ENCODE assay signal across 9 mouse cellular contexts in genomic region chr9:67828182-67828581, GRCm38 (mm10). TPM values are rescaled to one million over a fixed set of nuclear protein-coding genes. Genes with fewer than 3 reads are reported as not detected.
DNase-seq lines count a peak whose midpoint lies in the region; ATAC-seq and TF ChIP-seq lines count a peak whose summit lies in the region.
"Had no signal": no experiment of that assay in that cellular context is flagged by ENCODE, and none has a peak within 500 bp of the region (broad histone marks: within the 10 kb centered on the region; RNA-seq: fewer than 3 reads in every experiment).

No protein-coding gene starts in this region.

- H3K9ac ChIP-seq in forebrain, embryonic 11.5 days (ENCODE audit: low read length) = no peak overlapping the region
- no peak overlapping the region for H3K9ac ChIP-seq in forebrain, embryonic 13.5 days
- no peak overlapping the region for H3K9ac ChIP-seq in midbrain, embryonic 14.5 days (replicated peaks; ENCODE audit: low read length)
- no peak overlapping the region for H3K9ac ChIP-seq in midbrain, embryonic 13.5 days (replicated peaks)
- H3K9ac ChIP-seq in liver, postnatal 0 days (replicated peaks) = no peak overlapping the region

- WGBS in forebrain, embryonic 11.5 days = 12% methylated on average over 3 of the region's 3 CpGs
- WGBS in forebrain, embryonic 13.5 days = 9% methylated on average over 3 of the region's 3 CpGs
- WGBS in midbrain, embryonic 14.5 days = 10% methylated on average over 3 of the region's 3 CpGs
- 9% methylated on average over 3 of the region's 3 CpGs for WGBS in midbrain, embryonic 13.5 days
- WGBS in liver, postnatal 0 days (ENCODE audit: insufficient replicate concordance) = 4% methylated on average over 3 of the region's 3 CpGs

- no peak for TF ChIP-seq EP300 in liver, postnatal 0 days (IDR thresholded peaks at IDR 0.05; ENCODE audit: low read depth)

- no peak overlapping the region for H3K4me3 ChIP-seq in forebrain, embryonic 11.5 days (ENCODE audit: low read depth, low read length)
- H3K4me3 ChIP-seq in forebrain, embryonic 13.5 days = no peak overlapping the region
- no peak overlapping the region for H3K4me3 ChIP-seq in midbrain, embryonic 14.5 days (replicated peaks; ENCODE audit: low read depth, low read length)
- H3K4me3 ChIP-seq in midbrain, embryonic 13.5 days (replicated peaks) = no peak overlapping the region
- H3K4me3 ChIP-seq in liver, postnatal 0 days (ENCODE audit: low read depth, low read length) = no peak overlapping the region

- ATAC-seq in forebrain, embryonic 11.5 days (replicated peaks; ENCODE audit: low FRiP score) = no peak
- no peak for ATAC-seq in forebrain, embryonic 13.5 days
- ATAC-seq in midbrain, embryonic 14.5 days (ENCODE audit: low FRiP score, low TSS enrichment) = no peak
- no peak for ATAC-seq in midbrain, embryonic 13.5 days
- no peak for ATAC-seq in liver, postnatal 0 days

- H3K4me1 ChIP-seq in forebrain, embryonic 11.5 days (replicated peaks; ENCODE audit: control insufficient read depth, insufficient read depth, low read length) = peaks cover 11% of the 10 kb centered on the region; the same call in 1 of the 2 replicates
- H3K4me1 ChIP-seq in forebrain, embryonic 13.5 days = peaks cover 21% of the 10 kb centered on the region
- no peaks in the 10 kb centered on the region for H3K4me1 ChIP-seq in midbrain, embryonic 14.5 days (ENCODE audit: control insufficient read depth, insufficient read depth, low read length)
- peaks cover 20% of the 10 kb centered on the region for H3K4me1 ChIP-seq in midbrain, embryonic 13.5 days (replicated peaks)
- H3K4me1 ChIP-seq in liver, postnatal 0 days (ENCODE audit: insufficient read depth) = peaks cover 14% of the 10 kb centered on the region

- H3K9me3 ChIP-seq in forebrain, embryonic 11.5 days (ENCODE audit: control insufficient read depth, low read length) = peaks cover 2% of the 10 kb centered on the region; the same call in 1 of the 2 replicates
- no peaks in the 10 kb centered on the region for H3K9me3 ChIP-seq in forebrain, embryonic 13.5 days (replicated peaks)
- no peaks in the 10 kb centered on the region for H3K9me3 ChIP-seq in midbrain, embryonic 14.5 days (ENCODE audit: control insufficient read depth, low read length)
- no peaks in the 10 kb centered on the region for H3K9me3 ChIP-seq in midbrain, embryonic 13.5 days
- H3K9me3 ChIP-seq in liver, postnatal 0 days (ENCODE audit: low read length) = no peaks in the 10 kb centered on the region

- H3K36me3 ChIP-seq in forebrain, embryonic 11.5 days (ENCODE audit: control insufficient read depth, insufficient read depth, low read length) = no peaks in the 10 kb centered on the region
- H3K36me3 ChIP-seq in forebrain, embryonic 13.5 days (ENCODE audit: poor library complexity, severe bottlenecking) = no peaks in the 10 kb centered on the region
- H3K36me3 ChIP-seq in midbrain, embryonic 14.5 days (ENCODE audit: control insufficient read depth, insufficient read depth, low read length) = no peaks in the 10 kb centered on the region
- no peaks in the 10 kb centered on the region for H3K36me3 ChIP-seq in midbrain, embryonic 13.5 days
- no peaks in the 10 kb centered on the region for H3K36me3 ChIP-seq in liver, postnatal 0 days (replicated peaks; ENCODE audit: insufficient read depth, low read length)

- DNase-seq in forebrain, embryonic 11.5 days (ENCODE audit: low spot score) = peak; percentile 65
- DNase-seq in midbrain, embryonic 14.5 days = peak; percentile 89
- peak; percentile 66 to 70 for DNase-seq in adrenal gland, postnatal 36 days
- peak; percentile 15 to 25 for DNase-seq in gastrocnemius, adult 8-10 months (ENCODE audit: low spot score in 2 of 2)
- DNase-seq in liver, postnatal 0 days = peak; percentile 76
- DNase-seq in right cerebral cortex, postnatal 4 days = peak; percentile 53

- TF ChIP-seq CTCF in liver, postnatal 0 days (IDR thresholded peaks at IDR 0.05; ENCODE audit: low read depth) = peak; percentile 84

- H3K27me3 ChIP-seq in forebrain, embryonic 11.5 days (ENCODE audit: control insufficient read depth, insufficient read depth, low read length) = peaks cover 45% of the 10 kb centered on the region
- H3K27me3 ChIP-seq in forebrain, embryonic 13.5 days = peaks cover 49% of the 10 kb centered on the region
- H3K27me3 ChIP-seq in midbrain, embryonic 14.5 days (ENCODE audit: control insufficient read depth, insufficient read depth, low read length) = peaks cover 44% of the 10 kb centered on the region
- peaks cover 46% of the 10 kb centered on the region for H3K27me3 ChIP-seq in midbrain, embryonic 13.5 days
- H3K27me3 ChIP-seq in liver, postnatal 0 days (ENCODE audit: insufficient read depth, low read length) = peaks cover 30% of the 10 kb centered on the region

- H3K4me2 ChIP-seq in forebrain, embryonic 11.5 days (ENCODE audit: low read depth, low read length, severe bottlenecking) = no peak overlapping the region
- no peak overlapping the region for H3K4me2 ChIP-seq in forebrain, embryonic 13.5 days
- H3K4me2 ChIP-seq in midbrain, embryonic 14.5 days (ENCODE audit: low read length) = no peak overlapping the region
- no peak overlapping the region for H3K4me2 ChIP-seq in midbrain, embryonic 13.5 days (replicated peaks)
- H3K4me2 ChIP-seq in liver, postnatal 0 days (ENCODE audit: low read depth, low read length) = no peak overlapping the region

- no peak overlapping the region for H3K27ac ChIP-seq in forebrain, embryonic 11.5 days (ENCODE audit: low read depth, low read length)
- no peak overlapping the region for H3K27ac ChIP-seq in forebrain, embryonic 13.5 days
- no peak overlapping the region for H3K27ac ChIP-seq in midbrain, embryonic 14.5 days (replicated peaks; ENCODE audit: low read depth, low read length)
- H3K27ac ChIP-seq in midbrain, embryonic 13.5 days = no peak overlapping the region
- H3K27ac ChIP-seq in liver, postnatal 0 days (ENCODE audit: low read depth) = no peak overlapping the region
- H3K27ac ChIP-seq: macrophage had no signal

RNA-seq across cellular contexts. Expression of gene C2cd4a, which starts 3.9 kb away (rescaled TPM):
- 0.13 and 0.25 TPM in 2 replicates for polyA plus RNA-seq in forebrain, embryonic 11.5 days (2014; fragmentation: Nextera tagmentation; extraction: Ambion mirVana)
- polyA plus RNA-seq in forebrain, embryonic 13.5 days (2015; fragmentation: Nextera tagmentation; extraction: Ambion mirVana) = not detected in 2 replicates
- polyA plus RNA-seq in midbrain, embryonic 14.5 days (2014; fragmentation: Nextera tagmentation; extraction: Ambion mirVana) = 0.42 and 0.61 TPM in 2 replicates
- polyA plus RNA-seq in midbrain, embryonic 13.5 days (2015; fragmentation: Nextera tagmentation; extraction: Ambion mirVana) = 0.15 and 0.23 TPM in 2 replicates
- not detected for total RNA-seq in adrenal gland, postnatal 36 days (2021)
- total RNA-seq in gastrocnemius, adult 8-10 months (2022) = not detected
- polyA plus RNA-seq in liver, postnatal 0 days (2015; fragmentation: Nextera tagmentation; extraction: Ambion mirVana) = 0.09 and 0.89 TPM in 2 replicates
- polyA plus RNA-seq: macrophage had no signal

RNA-seq across cellular contexts. Expression of gene Vps13c, which starts 12.0 kb away (rescaled TPM):
- 5.6 and 7.1 TPM in 2 replicates for polyA plus RNA-seq in forebrain, embryonic 11.5 days (2014; fragmentation: Nextera tagmentation; extraction: Ambion mirVana)
- polyA plus RNA-seq in forebrain, embryonic 13.5 days (2015; fragmentation: Nextera tagmentation; extraction: Ambion mirVana) = 7.7 and 8.1 TPM in 2 replicates
- 16.6 and 17.1 TPM in 2 replicates for polyA plus RNA-seq in midbrain, embryonic 14.5 days (2014; fragmentation: Nextera tagmentation; extraction: Ambion mirVana)
- polyA plus RNA-seq in midbrain, embryonic 13.5 days (2015; fragmentation: Nextera tagmentation; extraction: Ambion mirVana) = 10.0 and 10.5 TPM in 2 replicates
- 10 to 100 TPM; 43.6 to 70.3 TPM for total RNA-seq in adrenal gland, postnatal 36 days (2021)
- total RNA-seq in gastrocnemius, adult 8-10 months (2022) = 10 to 100 TPM; 25.9 to 34.4 (median 30.2) TPM
- 3.2 and 3.4 TPM in 2 replicates for polyA plus RNA-seq in liver, postnatal 0 days (2015; fragmentation: Nextera tagmentation; extraction: Ambion mirVana)

Comparison
In these comparisons a context has a peak if more than half of its experiments do, and no peak if none do; other contexts are left out.
1. DNase-seq: peak in every context shown above with its lines; median percentile 89 in midbrain, embryonic 14.5 days; 76 in liver, postnatal 0 days; 68 in adrenal gland, postnatal 36 days; 65 in forebrain, embryonic 11.5 days; 53 in right cerebral cortex, postnatal 4 days; 20 in gastrocnemius, adult 8-10 months.